Mouse (Mus musculus) heart, embryonic 12.5 days (tissue): ENCODE measurements around the gene Hoxa7. TPM values are rescaled to one million over a fixed set of nuclear protein-coding genes. Genes with fewer than 3 reads are reported as not detected.

ENCODE experiments used
- ATAC-seq: fragments of 200-750 bp; cut with Nextera tagmentation; 2 replicates; pipeline ENCODE4 v1.8.0; 2017; ENCODE audit warnings: moderate TSS enrichment, moderate library complexity; ENCODE audit not compliant: insufficient number of reproducible peaks, low FRiP score
- H3K27ac ChIP-seq: fragments of 300-500 bp; sonication (generic); 2 replicates; pipeline ENCODE4 v1.5.1; 2016; ENCODE audit warnings: mild to moderate bottlenecking, moderate library complexity; ENCODE audit not compliant: poor library complexity, severe bottlenecking
- H3K27me3 ChIP-seq: fragments of 300-500 bp; sonication (generic); replicated peaks from 2 replicates; pipeline ENCODE4 v1.6.1; 2016; ENCODE audit warnings: mild to moderate bottlenecking, moderate library complexity
- H3K36me3 ChIP-seq: fragments of 300-500 bp; sonication (generic); 2 replicates; pipeline ENCODE4 v1.6.1; 2016; ENCODE audit warnings: mild to moderate bottlenecking, moderate library complexity
- H3K4me1 ChIP-seq: fragments of 300-500 bp; sonication (generic); replicated peaks from 2 replicates; pipeline ENCODE4 v1.6.1; 2016; ENCODE audit warnings: mild to moderate bottlenecking
- H3K4me2 ChIP-seq: fragments of 300-500 bp; sonication (generic); 2 replicates; pipeline ENCODE4 v1.6.1; 2016; ENCODE audit warnings: mild to moderate bottlenecking, moderate library complexity
- H3K4me3 ChIP-seq: fragments of 300-500 bp; sonication (generic); 2 replicates; pipeline ENCODE4 v1.5.1; 2016; ENCODE audit warnings: mild to moderate bottlenecking
- H3K9ac ChIP-seq: fragments of 300-500 bp; sonication (generic); 2 replicates; pipeline ENCODE4 v1.6.1; 2016; ENCODE audit warnings: mild to moderate bottlenecking, moderate library complexity
- H3K9me3 ChIP-seq: fragments of 300-500 bp; sonication (generic); replicated peaks from 2 replicates; pipeline ENCODE4 v1.6.1; 2016; ENCODE audit warnings: mild to moderate bottlenecking, moderate library complexity
- whole genome bisulfite sequencing: fragments of 180-500 bp; shearing (Covaris S2); methylation state at CpG from one replicate; pipeline ENCODE4 v1.1.7; 2016; 5-methylcytosine and 5-hydroxymethylcytosine counted together
- polyA plus RNA-seq: library from polyadenylated mRNA; unstranded; fragments of >200 nt; fragmentation: Nextera tagmentation; extraction: Ambion mirVana; gene quantifications from 2 replicates; pipeline ENCODE4 v1.2.1, GENCODE M21; 2016

Gene Hoxa7
- polyA plus RNA-seq, 1 experiment from 2014 or later, result not detected

DNA sequence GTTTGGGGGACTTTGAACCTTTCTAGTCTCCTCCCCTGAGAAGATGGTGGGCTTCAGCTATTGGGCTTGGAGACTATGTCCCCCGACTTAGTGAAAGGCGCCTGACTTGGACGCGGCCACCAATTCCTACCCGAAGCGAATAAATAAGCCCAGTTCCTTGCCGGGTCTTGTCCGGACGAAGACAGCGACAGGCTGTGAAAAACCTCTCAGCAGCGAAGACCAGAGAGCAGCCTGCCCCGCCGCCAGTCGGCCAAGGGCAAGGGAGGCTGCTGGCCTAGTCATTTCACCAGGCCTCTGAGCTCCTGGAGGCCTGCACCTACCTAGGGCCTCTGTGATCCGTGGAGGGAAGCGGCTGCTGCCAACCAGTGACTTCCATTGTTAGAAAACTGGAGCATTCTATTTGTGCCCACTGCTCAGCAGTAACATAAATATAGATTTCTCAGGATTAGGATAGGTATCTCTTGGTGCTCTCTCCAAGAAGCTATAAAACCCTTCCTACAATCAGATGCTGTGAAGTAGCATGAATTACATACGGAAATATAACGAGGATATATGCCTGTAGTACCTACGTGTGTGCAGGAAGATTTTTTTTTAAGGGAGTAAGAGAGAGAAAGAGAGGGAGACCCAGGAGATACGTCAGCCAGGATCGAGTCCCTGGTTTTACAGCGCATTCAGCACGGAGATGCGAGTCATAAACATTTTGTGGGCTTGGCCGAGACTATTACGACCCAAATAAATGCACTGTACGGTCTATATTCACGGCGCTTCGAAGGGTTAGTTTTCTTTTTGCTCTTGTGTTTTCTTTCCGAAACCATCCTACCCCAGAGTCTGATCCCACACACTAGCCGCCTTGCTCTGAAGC is 1.4 kb downstream of the Hoxa7 start:
- H3K27ac ChIP-seq, result no peak overlapping the region
- no peak overlapping the region for H3K4me2 ChIP-seq
- peaks cover 98% of the 10 kb centered on the region for H3K27me3 ChIP-seq
- peaks cover 22% of the 10 kb centered on the region for H3K4me1 ChIP-seq
- no peak overlapping the region for H3K4me3 ChIP-seq
- 14% methylated on average over 32 of the region's 32 CpGs for WGBS
- ATAC-seq, result no peak
- no peaks in the 10 kb centered on the region for H3K9me3 ChIP-seq
- H3K9ac ChIP-seq, result no peak overlapping the region
- H3K36me3 ChIP-seq, result no peaks in the 10 kb centered on the region

GRCm38 (mm10) chr6:52219234-52219942 is 2.3 kb downstream of the Hoxa7 start:
- Histone ChIP-seq H3K4me3 (no peak overlapping the region), H3K36me3 (no peaks in the 10 kb centered on the region), H3K9ac (no peak overlapping the region), H3K27ac (no peak overlapping the region), H3K4me2 (no peak overlapping the region), H3K9me3 (no peaks in the 10 kb centered on the region), H3K27me3 (peaks cover 98% of the 10 kb centered on the region), H3K4me1 (peaks cover 22% of the 10 kb centered on the region)
- WGBS, result 26% methylated on average over 9 of the region's 9 CpGs
- no peak for ATAC-seq

- WGBS, result 10% methylated on average over 14 of the region's 14 CpGs
- ATAC-seq, result no peak
- no peak overlapping the region for H3K4me3 ChIP-seq
- H3K27ac ChIP-seq, result no peak overlapping the region
- H3K9ac ChIP-seq, result no peak overlapping the region
- no peaks in the 10 kb centered on the region for H3K9me3 ChIP-seq
- H3K27me3 ChIP-seq, result peaks cover 98% of the 10 kb centered on the region
- H3K4me1 ChIP-seq, result peaks cover 22% of the 10 kb centered on the region
- no peaks in the 10 kb centered on the region for H3K36me3 ChIP-seq
- H3K4me2 ChIP-seq, result no peak overlapping the region
Measured at GRCm38 (mm10) chr6:52218643-52219215, 2.9 kb downstream of the Hoxa7 start.

DNA sequence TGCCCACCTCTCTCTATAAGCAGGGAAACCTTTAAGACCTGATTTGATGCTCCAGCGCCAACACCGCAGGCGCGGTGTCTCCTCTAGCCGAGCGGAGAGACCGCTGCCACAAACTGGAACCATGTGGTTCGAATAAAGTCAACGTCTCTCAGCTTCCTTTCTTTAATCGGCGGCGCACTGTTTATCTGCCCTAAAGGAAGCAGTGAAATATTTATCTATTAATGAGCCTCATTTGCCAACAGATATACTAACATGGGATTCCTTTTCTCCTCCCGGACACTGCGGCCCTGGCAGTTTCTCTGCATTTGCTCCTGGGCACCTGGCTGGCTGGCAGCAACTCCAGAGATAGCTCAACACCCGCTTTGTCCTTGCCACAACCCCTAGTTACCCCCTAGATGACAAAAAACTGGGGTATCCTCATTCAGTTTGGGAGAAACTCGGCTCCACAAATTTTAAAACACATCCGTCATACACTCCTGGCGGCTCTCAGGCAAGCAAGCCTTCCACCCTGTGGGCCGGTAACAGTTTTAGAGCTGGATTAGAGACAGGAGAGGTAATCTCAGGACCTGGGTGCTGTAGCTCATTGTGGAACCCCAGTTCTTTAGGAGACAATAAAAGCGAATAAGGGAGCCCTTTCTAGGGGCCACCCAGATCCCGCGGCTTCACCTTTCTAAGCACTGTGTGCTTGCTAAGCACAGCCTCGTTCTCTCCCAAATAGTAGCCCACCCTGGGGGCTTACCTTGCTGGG is 3.6 kb downstream of the Hoxa7 start:
- Histone ChIP-seq H3K4me1 (peaks cover 24% of the 10 kb centered on the region), H3K36me3 (no peaks in the 10 kb centered on the region), H3K4me3 (peak overlapping the region; percentile 28; the same call in 1 of the 2 replicates), H3K9me3 (no peaks in the 10 kb centered on the region), H3K27ac (no peak overlapping the region), H3K27me3 (peaks cover 98% of the 10 kb centered on the region), H3K4me2 (no peak overlapping the region; the same call in 1 of the 2 replicates), H3K9ac (no peak overlapping the region)
- ATAC-seq, result no peak
- 6% methylated on average over 23 of the region's 23 CpGs for WGBS

GRCm38 (mm10) chr6:52217459-52217768 is 4.2 kb downstream of the Hoxa7 start:
- no peak for ATAC-seq
- H3K4me3 ChIP-seq, result peak overlapping the region; percentile 28
- 1% methylated on average over 25 of the region's 25 CpGs for WGBS
- H3K27ac ChIP-seq, result no peak overlapping the region
- no peaks in the 10 kb centered on the region for H3K9me3 ChIP-seq
- peaks cover 98% of the 10 kb centered on the region for H3K27me3 ChIP-seq
- H3K36me3 ChIP-seq, result no peaks in the 10 kb centered on the region
- H3K4me2 ChIP-seq, result peak overlapping the region; percentile 51
- no peak overlapping the region for H3K9ac ChIP-seq
- peaks cover 29% of the 10 kb centered on the region for H3K4me1 ChIP-seq

DNA sequence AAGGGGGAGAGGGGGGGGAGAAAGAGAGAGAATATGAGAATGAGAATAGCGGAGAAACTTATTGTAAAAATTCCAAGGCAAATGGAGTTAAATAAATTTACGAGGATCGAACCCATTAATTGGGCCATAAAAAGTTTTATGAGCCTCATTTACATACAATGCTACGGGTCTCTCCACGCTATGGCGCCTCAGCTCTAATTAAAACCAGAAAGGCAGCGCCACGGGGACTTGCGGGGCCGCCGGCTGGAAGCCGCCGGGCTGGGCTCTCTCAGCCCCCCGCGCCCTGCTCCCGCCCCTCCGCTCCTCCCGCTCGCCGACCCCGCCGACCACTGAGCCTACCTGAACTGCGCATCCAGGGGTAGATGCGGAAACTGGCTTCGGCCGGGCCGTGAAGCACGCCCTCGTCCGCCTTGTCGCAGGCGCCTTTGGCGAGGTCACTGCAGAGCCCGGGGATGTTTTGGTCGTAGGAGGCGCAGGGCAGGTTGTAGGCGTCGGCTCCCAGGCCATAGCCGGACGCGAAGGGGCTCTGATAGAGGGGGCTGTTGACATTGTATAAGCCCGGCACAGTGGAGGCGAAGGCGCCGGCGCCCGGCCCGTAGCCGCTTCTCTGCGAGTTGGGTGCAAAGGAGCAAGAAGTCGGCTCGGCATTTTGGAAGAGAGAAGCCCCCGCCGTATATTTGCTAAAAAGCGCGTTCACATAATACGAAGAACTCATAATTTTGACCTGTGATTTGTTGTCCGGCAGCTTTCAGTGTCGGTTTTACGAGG is 4.8 kb downstream of the Hoxa7 start:
- no peaks in the 10 kb centered on the region for H3K36me3 ChIP-seq
- WGBS, result 3% methylated on average over 60 of the region's 60 CpGs
- peaks cover 98% of the 10 kb centered on the region for H3K27me3 ChIP-seq
- no peak overlapping the region for H3K9ac ChIP-seq
- no peak overlapping the region for H3K27ac ChIP-seq
- ATAC-seq, result no peak
- peak overlapping the region; percentile 28 for H3K4me3 ChIP-seq
- no peaks in the 10 kb centered on the region for H3K9me3 ChIP-seq
- H3K4me2 ChIP-seq, result peak overlapping the region; percentile 51
- peaks cover 25% of the 10 kb centered on the region for H3K4me1 ChIP-seq

DNA sequence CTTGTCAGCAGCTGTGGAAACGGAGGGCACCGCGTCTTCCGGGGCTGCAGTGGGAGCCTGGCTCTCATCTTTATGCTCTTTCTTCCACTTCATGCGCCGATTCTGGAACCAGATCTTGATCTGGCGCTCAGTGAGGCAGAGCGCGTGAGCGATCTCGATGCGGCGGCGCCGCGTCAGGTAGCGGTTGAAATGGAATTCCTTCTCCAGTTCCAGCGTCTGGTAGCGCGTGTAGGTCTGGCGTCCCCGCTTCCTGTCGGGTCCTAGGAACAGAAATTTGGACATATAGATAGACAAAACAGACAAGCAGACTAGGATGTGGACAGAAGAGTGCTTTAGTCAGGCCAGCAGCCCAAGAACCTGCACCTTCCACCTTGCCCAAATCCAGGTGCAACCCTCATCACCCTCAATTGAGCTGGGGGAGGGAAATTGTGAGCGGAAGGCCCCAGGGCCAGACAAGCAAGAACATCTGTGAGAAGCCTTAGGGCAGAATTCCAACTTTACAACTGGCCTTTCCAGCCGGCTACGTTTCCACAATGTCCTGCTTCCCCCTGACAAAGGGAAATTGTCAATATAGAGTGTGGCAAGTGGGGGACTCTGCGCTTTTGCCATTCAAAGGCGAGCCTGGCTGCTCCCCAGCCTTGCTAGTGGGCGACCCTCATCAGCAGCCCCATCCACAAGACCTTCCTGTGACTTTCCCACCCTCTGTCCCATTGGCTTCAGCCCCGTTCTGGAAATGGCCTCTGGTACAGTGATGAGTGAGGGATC is 5.7 kb downstream of the Hoxa7 start:
- no peak for ATAC-seq
- H3K4me1 ChIP-seq, result peaks cover 18% of the 10 kb centered on the region
- H3K4me3 ChIP-seq, result no peak overlapping the region
- no peak overlapping the region for H3K9ac ChIP-seq
- no peak overlapping the region for H3K4me2 ChIP-seq
- no peaks in the 10 kb centered on the region for H3K36me3 ChIP-seq
- H3K9me3 ChIP-seq, result no peaks in the 10 kb centered on the region
- 2% methylated on average over 30 of the region's 30 CpGs for WGBS
- peaks cover 98% of the 10 kb centered on the region for H3K27me3 ChIP-seq
- H3K27ac ChIP-seq, result no peak overlapping the region

DNA sequence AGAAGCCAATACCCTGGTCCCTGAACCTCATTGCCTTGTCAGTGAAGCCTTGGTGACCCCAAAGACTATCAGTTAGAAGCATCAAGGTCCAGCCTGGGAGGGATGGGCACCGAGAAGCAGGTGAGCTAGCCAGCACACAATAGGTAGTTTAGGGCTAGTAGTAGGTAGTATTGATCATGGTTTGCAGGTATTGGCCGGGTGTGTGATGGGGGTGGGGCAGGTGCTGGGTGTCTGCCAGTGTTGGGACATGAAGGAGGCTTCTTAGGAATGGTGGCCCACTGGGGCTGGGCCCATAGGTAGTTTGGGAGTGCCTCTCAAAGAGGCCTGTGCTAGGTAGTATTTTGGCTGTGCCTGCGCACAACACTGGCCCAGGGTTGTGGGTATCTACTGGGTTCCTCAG is 6.6 kb downstream of the Hoxa7 start:
- H3K4me3 ChIP-seq, result no peak overlapping the region

DNA sequence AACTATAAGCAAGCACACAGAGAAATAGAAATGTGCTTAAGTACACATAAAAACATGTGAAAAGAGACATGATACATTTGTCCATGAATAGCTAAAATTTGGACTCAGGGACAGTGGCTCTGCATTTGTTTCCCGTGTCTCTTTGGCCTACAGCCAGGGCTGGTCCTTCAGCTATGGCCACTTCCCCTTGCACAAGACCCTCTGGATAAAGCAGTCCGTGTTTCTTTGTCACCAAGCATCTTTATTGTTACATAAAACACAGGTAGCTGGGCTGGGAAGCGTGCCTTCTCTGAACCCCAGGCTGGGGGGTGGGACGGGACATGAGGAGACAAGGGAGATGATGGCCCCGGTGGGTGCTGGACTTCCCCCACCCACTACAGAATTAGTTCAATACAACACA is 7.4 kb downstream of the Hoxa7 start:
- Histone ChIP-seq H3K9ac (no peak overlapping the region), H3K9me3 (no peaks in the 10 kb centered on the region), H3K4me2 (no peak overlapping the region), H3K27me3 (peaks cover 96% of the 10 kb centered on the region), H3K4me1 (peaks cover 18% of the 10 kb centered on the region), H3K4me3 (no peak overlapping the region), H3K27ac (no peak overlapping the region), H3K36me3 (no peaks in the 10 kb centered on the region)
- no peak for ATAC-seq
- 10% methylated on average over 5 of the region's 5 CpGs for WGBS

More for the DNA sequence above, 6.6 kb downstream of the Hoxa7 start:
- WGBS, result 13% methylated on average over 3 of the region's 3 CpGs
- peaks cover 96% of the 10 kb centered on the region for H3K27me3 ChIP-seq
- H3K36me3 ChIP-seq, result no peaks in the 10 kb centered on the region
- H3K9me3 ChIP-seq, result no peaks in the 10 kb centered on the region
- no peak for ATAC-seq
- H3K4me1 ChIP-seq, result peaks cover 18% of the 10 kb centered on the region
- H3K9ac ChIP-seq, result no peak overlapping the region
- no peak overlapping the region for H3K4me2 ChIP-seq
- no peak overlapping the region for H3K27ac ChIP-seq
